Mouse (Mus musculus): ENCODE measurements at regions not wholly inside any gene's neighbourhood (a gene's known extent, or its start where the extent isn't known, plus 50 kb on each side); places are given as distances from the start of the nearest gene placed in this dataset.

GRCm38 (mm10) chr3:138613680-138614079 is 87.7 kb downstream of the Eif4e start:
- no peak for TF ChIP-seq CTCF (IDR thresholded peaks at IDR 0.05 in 2 of 3, conservative IDR thresholded peaks at IDR 0.05 in 1 of 3; ENCODE audit: control insufficient read depth in 1 of 3, insufficient read depth in 1 of 3, low read depth in 2 of 3, low read length in 3 of 3, poor library complexity in 1 of 3, severe bottlenecking in 1 of 3)
- no peak for TF ChIP-seq ZKSCAN1 (IDR thresholded peaks at IDR 0.05; ENCODE audit: low read depth, low read length)
- no peak for TF ChIP-seq E2F4 (IDR thresholded peaks at IDR 0.05; ENCODE audit: borderline replicate concordance, low read depth, low read length)
- 0 out of 2 replicates have a peak, but pooled peaks have one; percentile 7 for TF ChIP-seq GATA1 (IDR thresholded peaks at IDR 0.05; ENCODE audit: low read depth, low read length)
- TF ChIP-seq TCF12 (IDR thresholded peaks at IDR 0.05; ENCODE audit: low read depth, low read length) = no peak
